Mouse (Mus musculus) E14TG2a.4 (cell line): ENCODE results near the gene Cox4i1.

Experiments
- CTCF ChIP-seq: conservative IDR thresholded peaks from 2 replicates; pipeline ENCODE4 v1.5.1; 2014; ENCODE audit warnings: low read length
- NANOG ChIP-seq: IDR thresholded peaks from 2 replicates; pipeline ENCODE4 v1.6.1; 2014; ENCODE audit warnings: borderline replicate concordance, low read length, mixed read lengths

GRCm38 (mm10) chr8:120709176-120709575, 41.2 kb downstream of the Cox4i1 start:
- no peak for TF ChIP-seq CTCF
- TF ChIP-seq NANOG = no peak
